Mouse (Mus musculus): ENCODE data around the gene Lrig2. TPM values are rescaled to one million over a fixed set of nuclear protein-coding genes. Genes with fewer than 3 reads are reported as not detected.

The Lrig2 gene
- polyA plus RNA-seq (2014; fragmentation: Illumina TruSeq; extraction: RNeasy Lipid Tissue Mini Kit (QIAGEN cat#74804); ENCODE audit: low replicate concordance): 14.4 TPM

GRCm38 (mm10) chr3:104511538-104512423 lies at the start of gene Lrig2:
Gene Lrig2, minus strand, starts transcription at chr3:104511918.

Other genes starting within 250 kb of the Lrig2 start
- gene Slc16a1, start 126.8 kb upstream of the Lrig2 start, polyA plus RNA-seq (2014; fragmentation: Illumina TruSeq; extraction: RNeasy Lipid Tissue Mini Kit (QIAGEN cat#74804); ENCODE audit: low replicate concordance): 93.1 TPM